Mouse (Mus musculus) liver, embryonic 13.5 days (tissue): Measurements from ENCODE around the gene Prep. TPM values are rescaled to one million over a fixed set of nuclear protein-coding genes. Genes with fewer than 3 reads are reported as not detected.

Experiments used
- ATAC-seq: fragments of 200-750 bp; cut with Nextera tagmentation; 2 replicates; pipeline ENCODE4 v1.8.0; 2017; ENCODE audit warnings: low read depth, mild to moderate bottlenecking, moderate number of reproducible peaks, moderate library complexity
- DNase-seq: peaks from one replicate; pipeline ENCODE4 v3.0.0; 2022
- H3K27ac ChIP-seq: fragments of 300-500 bp; sonication (generic); 2 replicates; pipeline ENCODE4 v1.5.1; 2015; ENCODE audit warnings: moderate library complexity, mild to moderate bottlenecking, inconsistent platforms
- H3K27me3 ChIP-seq: fragments of 300-500 bp; sonication (generic); 2 replicates; pipeline ENCODE4 v1.6.1; 2015; ENCODE audit warnings: mild to moderate bottlenecking, inconsistent platforms
- H3K36me3 ChIP-seq: fragments of 300-500 bp; sonication (generic); 2 replicates; pipeline ENCODE4 v1.6.1; 2015; ENCODE audit warnings: mild to moderate bottlenecking, inconsistent platforms
- H3K4me1 ChIP-seq: fragments of 300-500 bp; sonication (generic); replicated peaks from 2 replicates; pipeline ENCODE4 v1.6.1; 2015; ENCODE audit warnings: inconsistent platforms
- H3K4me2 ChIP-seq: fragments of 300-500 bp; sonication (generic); 2 replicates; pipeline ENCODE4 v1.6.1; 2015; ENCODE audit warnings: inconsistent platforms, mild to moderate bottlenecking, moderate library complexity
- H3K4me3 ChIP-seq: fragments of 300-500 bp; sonication (generic); replicated peaks from 2 replicates; pipeline ENCODE4 v1.5.1; 2015; ENCODE audit warnings: mild to moderate bottlenecking, inconsistent platforms
- H3K9ac ChIP-seq: fragments of 300-500 bp; sonication (generic); 2 replicates; pipeline ENCODE4 v1.6.1; 2015; ENCODE audit warnings: mild to moderate bottlenecking, inconsistent platforms
- H3K9me3 ChIP-seq: fragments of 300-500 bp; sonication (generic); replicated peaks from 2 replicates; pipeline ENCODE4 v1.6.1; 2016; ENCODE audit warnings: inconsistent platforms
- WGBS: fragments of 180-500 bp; shearing (Covaris S2); methylation state at CpG from one replicate; pipeline ENCODE4 v1.1.7; 2015; ENCODE audit not compliant: insufficient replicate concordance; 5-methylcytosine and 5-hydroxymethylcytosine counted together
- microRNA-seq: library from miRNA; unstranded; fragments of <30 nt; microRNA quantifications from one replicate; pipeline ENCODE4, GENCODE M21; 2016
- polyA plus RNA-seq: library from polyadenylated mRNA; unstranded; fragments of >200 nt; fragmentation: Nextera tagmentation; extraction: Ambion mirVana; gene quantifications from 2 replicates; pipeline ENCODE4 v1.2.1, GENCODE M21; 2015

Gene Prep
- polyA plus RNA-seq, 1 experiment from 2014 or later, result 11.8 TPM

- H3K36me3 ChIP-seq, result no peaks in the 10 kb centered on the region
- no peaks in the 10 kb centered on the region for H3K4me1 ChIP-seq
- WGBS, result 61% methylated on average over 14 of the region's 14 CpGs
- no peaks in the 10 kb centered on the region for H3K9me3 ChIP-seq
- no peak overlapping the region for H3K27ac ChIP-seq
- no peak overlapping the region for H3K4me2 ChIP-seq
- DNase-seq (no peak), ATAC-seq (no peak)
- H3K27me3 ChIP-seq, result no peaks in the 10 kb centered on the region
- H3K9ac ChIP-seq, result no peak overlapping the region
- no peak overlapping the region for H3K4me3 ChIP-seq
These were observed 126.6 kb downstream of the Prep start for GRCm38 (mm10) chr10:45193330-45194310.

GRCm38 (mm10) chr10:45194531-45194930, 127.5 kb downstream of the Prep start:
- WGBS, result 70% methylated on average over 5 of the region's 5 CpGs
- no peak for DNase-seq

GRCm38 (mm10) chr10:45204582-45204981, 137.6 kb downstream of the Prep start:
- H3K4me2 ChIP-seq, result no peak overlapping the region
- no peaks in the 10 kb centered on the region for H3K27me3 ChIP-seq
- H3K9me3 ChIP-seq, result no peaks in the 10 kb centered on the region
- no peak for ATAC-seq
- H3K27ac ChIP-seq, result no peak overlapping the region
- DNase-seq, result no peak
- H3K4me1 ChIP-seq, result no peaks in the 10 kb centered on the region
- H3K9ac ChIP-seq, result no peak overlapping the region
- no peaks in the 10 kb centered on the region for H3K36me3 ChIP-seq
- no peak overlapping the region for H3K4me3 ChIP-seq
- WGBS, result 22% methylated on average over 1 of the region's 1 CpGs

More at GRCm38 (mm10) chr10:45194531-45194930, 127.5 kb downstream of the Prep start:
- Histone ChIP-seq H3K27ac (no peak overlapping the region), H3K9me3 (no peaks in the 10 kb centered on the region), H3K4me1 (no peaks in the 10 kb centered on the region), H3K27me3 (no peaks in the 10 kb centered on the region), H3K4me2 (no peak overlapping the region), H3K4me3 (no peak overlapping the region), H3K36me3 (no peaks in the 10 kb centered on the region), H3K9ac (no peak overlapping the region)
- no peak for ATAC-seq

- no peak overlapping the region for H3K9ac ChIP-seq
- no peaks in the 10 kb centered on the region for H3K36me3 ChIP-seq
- H3K27me3 ChIP-seq, result no peaks in the 10 kb centered on the region
- H3K27ac ChIP-seq, result no peak overlapping the region
- H3K4me1 ChIP-seq, result no peaks in the 10 kb centered on the region
- H3K9me3 ChIP-seq, result no peaks in the 10 kb centered on the region
- DNase-seq (no peak), ATAC-seq (no peak)
- no peak overlapping the region for H3K4me3 ChIP-seq
- H3K4me2 ChIP-seq, result no peak overlapping the region
These were observed 143.2 kb downstream of the Prep start for GRCm38 (mm10) chr10:45210201-45210600.

GRCm38 (mm10) chr10:45216676-45217075, 149.7 kb downstream of the Prep start:
- 41% methylated on average over 7 of the region's 7 CpGs for WGBS
- Histone ChIP-seq H3K9ac (no peak overlapping the region), H3K27ac (no peak overlapping the region), H3K9me3 (no peaks in the 10 kb centered on the region), H3K4me3 (no peak overlapping the region), H3K27me3 (no peaks in the 10 kb centered on the region), H3K4me1 (no peaks in the 10 kb centered on the region), H3K36me3 (no peaks in the 10 kb centered on the region), H3K4me2 (no peak overlapping the region)
- ATAC-seq, result no peak
- DNase-seq, result no peak

Small RNA genes within 50 kb of the gene (microRNA-seq; reads per million reads assigned to microRNA genes)
- gene Gm23766, result not detected

Other genes with a start within 250 kb of the Prep start
- 0.09 and 0.10 TPM in 2 replicates for gene Popdc3, start 110.9 kb downstream of the Prep start, polyA plus RNA-seq